Mouse (Mus musculus): ENCODE results near the gene Ctsm. TPM values are rescaled to one million over a fixed set of nuclear protein-coding genes. Genes with fewer than 3 reads are reported as not detected.

Gene Ctsm
- not detected for total RNA-seq (2023)

GRCm38 (mm10) chr13:61541631-61542030 is at the start of gene Ctsm:
Gene Ctsm (minus strand): TSS chr13:61541839.

GRCm38 (mm10) chr13:61570027-61570426 is 28.4 kb upstream of the Ctsm start, which contains the start of gene Cts3:
Gene Cts3 (minus strand): TSS chr13:61570127.

GRCm38 (mm10) chr13:61568074-61568473 is 26.4 kb upstream of the Ctsm start, which contains the start of gene Gm49352:
Gene Gm49352 (minus strand): TSS chr13:61568174.

Other genes with a start within 250 kb of the Ctsm start
- gene Cts7, start 183.6 kb downstream of the Ctsm start, total RNA-seq (2023) = not detected
- not detected for gene Gm49352, start 26.3 kb upstream of the Ctsm start, total RNA-seq (2023)
- gene Cts3, start 28.3 kb upstream of the Ctsm start, total RNA-seq (2023) = not detected